Mouse (Mus musculus): ENCODE data around the gene Rgs8. TPM values are rescaled to one million over a fixed set of nuclear protein-coding genes. Genes with fewer than 3 reads are reported as not detected.

Gene Rgs8
- polyA plus RNA-seq, 1 experiment from 2014 or later: 0.14 TPM

DNA sequence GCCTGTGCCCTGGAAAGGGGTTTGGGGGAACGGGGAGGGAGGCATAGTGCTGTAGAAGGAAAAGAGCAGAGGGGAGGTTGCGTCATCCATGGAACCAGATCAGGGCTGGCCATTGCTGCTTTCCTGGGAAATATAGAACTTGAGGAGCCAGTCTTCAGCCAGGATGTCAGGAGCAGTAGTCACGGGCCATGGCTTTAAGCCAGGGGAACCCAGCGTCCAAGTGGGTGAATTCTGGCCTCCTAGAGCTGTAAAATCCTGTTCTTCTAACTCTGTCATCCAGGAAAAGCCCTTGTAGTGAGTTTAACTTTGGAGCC lies 8.8 kb downstream of the Rgs8 start:
- peak; percentile 28 for ATAC-seq (ENCODE audit: borderline replicate concordance, extremely low read depth, low FRiP score, low TSS enrichment)

DNA sequence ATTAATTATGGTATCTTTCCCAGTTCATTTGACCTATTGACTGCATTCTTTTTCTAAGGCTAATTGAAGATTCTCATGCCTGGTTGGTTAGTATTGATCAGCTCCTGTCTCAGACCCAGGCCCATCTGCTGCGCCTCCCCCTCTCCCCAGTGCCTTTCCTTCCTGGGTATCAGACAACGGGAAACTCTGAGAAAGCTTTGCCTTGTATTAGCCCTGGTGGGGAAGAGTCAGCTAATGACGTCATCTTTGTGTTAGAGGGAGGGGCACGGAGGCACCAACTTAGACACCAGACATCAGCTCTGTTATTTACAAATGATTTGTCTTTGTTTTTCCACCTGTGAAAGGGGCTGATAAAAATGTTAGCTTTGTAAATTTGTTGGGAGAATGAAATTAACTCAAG lies 9.5 kb downstream of the Rgs8 start:
- Histone ChIP-seq H3K4me3 (no peak overlapping the region), H3K9ac (no peak overlapping the region), H3K27ac (no peak overlapping the region), H3K4me1 (peaks cover 18% of the 10 kb centered on the region), H3K27me3 (peaks cover 33% of the 10 kb centered on the region; the same call in 1 of the 2 replicates), H3K4me2 (no peak overlapping the region), H3K36me3 (no peaks in the 10 kb centered on the region), H3K9me3 (no peaks in the 10 kb centered on the region)
- ATAC-seq (ENCODE audit: borderline replicate concordance, extremely low read depth, low FRiP score, low TSS enrichment): no peak
- WGBS: 29% methylated on average over 4 of the region's 4 CpGs

More for the DNA sequence above, 8.8 kb downstream of the Rgs8 start:
- peaks cover 32% of the 10 kb centered on the region; the same call in 1 of the 2 replicates for H3K27me3 ChIP-seq
- peak overlapping the region; percentile 23; the same call in 1 of the 2 replicates for H3K4me2 ChIP-seq
- no peaks in the 10 kb centered on the region for H3K9me3 ChIP-seq
- no peak overlapping the region for H3K9ac ChIP-seq
- peaks cover 18% of the 10 kb centered on the region for H3K4me1 ChIP-seq
- no peak overlapping the region for H3K4me3 ChIP-seq
- H3K27ac ChIP-seq: no peak overlapping the region
- 38% methylated on average over 4 of the region's 4 CpGs for WGBS
- no peaks in the 10 kb centered on the region for H3K36me3 ChIP-seq

DNA sequence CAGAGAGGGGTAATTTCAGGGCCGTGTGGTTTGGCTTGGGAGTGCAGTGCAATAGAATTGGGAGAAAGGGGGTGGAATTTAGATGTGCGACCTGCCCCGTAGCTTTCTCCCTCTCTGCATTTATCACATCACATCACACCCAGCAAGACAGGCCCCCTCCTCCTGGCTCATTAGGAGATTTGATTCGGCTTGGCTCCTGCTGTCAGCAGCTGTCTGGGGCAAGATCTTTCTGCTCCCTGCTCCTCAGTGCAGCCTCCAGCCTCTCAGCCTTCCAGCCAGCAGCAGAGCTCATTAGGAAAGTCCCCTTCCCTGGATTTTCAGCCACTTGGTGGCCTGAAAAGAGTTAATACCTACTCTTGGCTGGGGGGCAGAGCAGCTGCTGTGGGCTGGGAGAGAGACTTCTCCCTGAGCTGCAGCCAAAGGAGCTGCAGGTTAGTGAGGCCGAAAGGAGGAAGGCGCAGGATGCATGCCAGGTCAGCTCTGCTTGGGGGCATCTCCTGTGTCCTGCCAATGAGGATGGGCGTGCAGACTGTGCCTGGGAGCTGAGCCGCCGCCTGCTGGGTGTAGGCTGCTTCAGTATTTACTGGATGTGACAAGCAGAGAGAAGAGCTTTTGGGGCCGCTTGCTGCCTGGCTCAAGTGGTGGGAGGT lies 12.4 kb downstream of the Rgs8 start:
- H3K4me2 ChIP-seq: no peak overlapping the region
- ATAC-seq (ENCODE audit: borderline replicate concordance, extremely low read depth, low FRiP score, low TSS enrichment): peak; percentile 36; the same call in 1 of the 2 replicates
- H3K9ac ChIP-seq: no peak overlapping the region
- H3K27me3 ChIP-seq: peaks cover 35% of the 10 kb centered on the region
- H3K36me3 ChIP-seq: no peaks in the 10 kb centered on the region
- no peaks in the 10 kb centered on the region for H3K9me3 ChIP-seq
- 20% methylated on average over 10 of the region's 10 CpGs for WGBS
- H3K27ac ChIP-seq: no peak overlapping the region
- H3K4me3 ChIP-seq: no peak overlapping the region
- H3K4me1 ChIP-seq: peaks cover 18% of the 10 kb centered on the region

DNA sequence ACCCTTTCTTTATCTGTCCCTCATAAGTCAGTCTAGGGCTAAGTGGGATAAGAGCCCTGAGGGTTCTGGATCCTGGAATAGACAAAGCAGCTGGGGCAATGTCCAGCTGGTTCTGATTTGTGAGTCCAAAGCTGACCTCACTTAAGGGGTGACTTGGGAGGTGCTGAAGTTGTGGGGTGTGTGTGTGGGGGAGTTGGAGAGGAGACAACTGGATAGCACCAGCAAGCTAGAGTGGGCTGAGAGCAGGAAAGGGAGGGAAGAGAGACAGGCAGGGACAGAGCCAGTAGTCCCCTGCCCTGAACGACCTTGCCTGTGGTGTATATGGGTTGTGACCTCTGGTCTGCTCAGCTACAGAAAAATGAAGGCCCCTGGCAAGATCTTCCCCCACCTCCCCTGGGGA lies 13.4 kb downstream of the Rgs8 start:
- no peak for ATAC-seq (ENCODE audit: borderline replicate concordance, extremely low read depth, low FRiP score, low TSS enrichment)
- Histone ChIP-seq H3K9ac (no peak overlapping the region), H3K36me3 (no peaks in the 10 kb centered on the region), H3K9me3 (no peaks in the 10 kb centered on the region), H3K27ac (no peak overlapping the region), H3K4me2 (no peak overlapping the region), H3K27me3 (peaks cover 29% of the 10 kb centered on the region), H3K4me3 (no peak overlapping the region), H3K4me1 (peaks cover 12% of the 10 kb centered on the region)
- 0% methylated on average over 1 of the region's 1 CpGs for WGBS

DNA sequence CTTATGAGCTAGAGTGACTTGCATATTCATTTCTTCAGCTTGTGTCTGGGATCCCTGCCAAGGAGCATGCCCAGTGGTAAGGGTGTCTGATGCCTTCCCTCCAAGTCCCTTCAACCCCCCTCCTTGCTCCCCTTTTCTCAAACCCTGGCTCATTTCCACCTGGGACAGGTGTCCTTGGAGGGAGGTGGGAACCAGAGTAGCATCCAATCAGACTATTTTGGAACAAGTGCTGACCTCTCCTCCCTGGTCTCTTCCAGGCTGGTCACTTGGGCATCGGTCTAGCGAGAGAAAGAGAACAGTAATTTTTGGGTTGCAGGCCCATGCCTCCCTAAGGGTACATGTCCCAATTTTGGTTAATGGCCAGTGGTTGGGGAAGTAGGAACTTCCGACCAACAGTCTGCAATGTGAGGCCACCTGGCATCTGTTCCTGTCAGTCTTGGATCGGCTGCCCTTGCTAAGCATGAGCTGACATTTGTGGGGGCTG lies 14.5 kb downstream of the Rgs8 start:
- no peak for ATAC-seq (ENCODE audit: borderline replicate concordance, extremely low read depth, low FRiP score, low TSS enrichment)

DNA sequence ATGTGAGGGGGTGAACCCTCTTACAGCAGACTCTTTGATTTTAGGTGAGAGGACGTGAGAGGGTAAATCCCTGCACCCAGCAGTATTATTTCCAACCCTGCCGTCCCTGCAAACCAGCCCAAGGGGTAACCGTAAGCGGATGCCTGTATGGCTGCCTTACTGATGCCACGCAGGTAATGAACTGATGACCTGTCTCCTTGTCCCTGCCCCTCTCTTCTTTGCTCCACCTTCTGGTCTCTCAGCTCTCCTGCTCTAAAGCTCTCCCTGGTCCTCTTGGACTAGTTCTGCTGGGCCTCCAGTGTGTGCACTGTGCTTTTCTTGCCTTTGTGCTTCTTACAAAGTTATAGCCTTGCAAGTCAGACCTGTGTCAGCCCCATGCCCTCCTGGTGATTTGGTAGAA lies 15.0 kb downstream of the Rgs8 start:
- Histone ChIP-seq H3K27me3 (peaks cover 29% of the 10 kb centered on the region), H3K4me1 (no peaks in the 10 kb centered on the region; the same call in 1 of the 2 replicates), H3K27ac (no peak overlapping the region), H3K4me3 (no peak overlapping the region), H3K4me2 (no peak overlapping the region), H3K9ac (no peak overlapping the region), H3K9me3 (no peaks in the 10 kb centered on the region), H3K36me3 (no peaks in the 10 kb centered on the region)
- WGBS: 67% methylated on average over 5 of the region's 5 CpGs
- ATAC-seq (ENCODE audit: borderline replicate concordance, extremely low read depth, low FRiP score, low TSS enrichment): no peak

More for the DNA sequence above, 14.5 kb downstream of the Rgs8 start:
- Histone ChIP-seq H3K27me3 (peaks cover 29% of the 10 kb centered on the region), H3K36me3 (no peaks in the 10 kb centered on the region), H3K9ac (no peak overlapping the region), H3K4me3 (no peak overlapping the region), H3K27ac (no peak overlapping the region), H3K4me1 (peaks cover 2% of the 10 kb centered on the region), H3K4me2 (no peak overlapping the region), H3K9me3 (no peaks in the 10 kb centered on the region)
- 66% methylated on average over 4 of the region's 4 CpGs for WGBS

DNA sequence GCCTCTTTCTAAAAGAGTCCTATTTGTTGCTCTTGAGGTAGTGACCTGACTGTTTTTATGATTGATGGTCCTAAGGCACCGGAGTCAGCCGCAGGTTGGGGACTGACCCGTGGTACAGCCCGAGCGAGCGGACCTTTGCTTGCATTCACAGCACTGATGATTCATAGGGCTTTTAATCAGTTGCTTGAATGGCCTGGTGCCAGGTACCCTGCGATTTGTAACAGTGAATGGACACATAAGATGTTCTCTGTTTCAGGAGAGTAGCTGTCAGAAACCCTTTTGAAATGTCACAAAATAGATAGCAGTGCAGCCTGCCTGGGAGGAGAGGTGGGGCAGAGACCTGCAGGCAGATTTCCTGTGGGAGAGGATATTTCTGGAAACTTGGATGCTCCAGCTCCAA lies 16.3 kb downstream of the Rgs8 start:
- no peak overlapping the region for H3K4me2 ChIP-seq
- no peak overlapping the region for H3K9ac ChIP-seq
- no peaks in the 10 kb centered on the region; the same call in 1 of the 2 replicates for H3K4me1 ChIP-seq
- H3K27ac ChIP-seq: no peak overlapping the region
- H3K9me3 ChIP-seq: no peaks in the 10 kb centered on the region
- WGBS: 51% methylated on average over 7 of the region's 7 CpGs
- no peak for ATAC-seq (ENCODE audit: borderline replicate concordance, extremely low read depth, low FRiP score, low TSS enrichment)
- H3K4me3 ChIP-seq: no peak overlapping the region
- peaks cover 29% of the 10 kb centered on the region for H3K27me3 ChIP-seq
- no peaks in the 10 kb centered on the region for H3K36me3 ChIP-seq

DNA sequence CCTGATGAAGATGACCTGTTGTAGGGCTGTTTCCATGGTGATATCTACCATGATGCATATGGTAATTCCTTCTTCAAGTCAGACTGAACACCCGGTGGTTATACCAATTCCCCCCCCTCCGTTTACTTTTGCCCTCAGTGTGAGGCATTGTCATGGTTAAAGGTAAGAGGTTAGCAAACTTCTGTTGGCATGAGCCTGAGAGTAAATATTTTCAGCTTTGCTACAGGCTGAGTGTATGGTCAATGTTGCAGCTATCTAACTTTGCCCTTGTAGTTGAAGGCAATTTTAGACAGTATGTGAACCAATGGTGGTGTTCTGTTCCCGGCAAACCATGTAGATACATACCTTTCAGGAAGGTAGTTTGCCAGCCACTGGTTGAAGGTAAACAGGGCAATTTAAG lies 16.9 kb downstream of the Rgs8 start:
- H3K4me3 ChIP-seq: no peak overlapping the region
- peaks cover 26% of the 10 kb centered on the region for H3K27me3 ChIP-seq
- 48% methylated on average over 3 of the region's 3 CpGs for WGBS
- H3K4me1 ChIP-seq: no peaks in the 10 kb centered on the region; the same call in 1 of the 2 replicates
- no peak for ATAC-seq (ENCODE audit: borderline replicate concordance, extremely low read depth, low FRiP score, low TSS enrichment)
- H3K27ac ChIP-seq: no peak overlapping the region
- H3K9me3 ChIP-seq: no peaks in the 10 kb centered on the region
- H3K4me2 ChIP-seq: no peak overlapping the region
- H3K9ac ChIP-seq: no peak overlapping the region
- H3K36me3 ChIP-seq: no peaks in the 10 kb centered on the region

DNA sequence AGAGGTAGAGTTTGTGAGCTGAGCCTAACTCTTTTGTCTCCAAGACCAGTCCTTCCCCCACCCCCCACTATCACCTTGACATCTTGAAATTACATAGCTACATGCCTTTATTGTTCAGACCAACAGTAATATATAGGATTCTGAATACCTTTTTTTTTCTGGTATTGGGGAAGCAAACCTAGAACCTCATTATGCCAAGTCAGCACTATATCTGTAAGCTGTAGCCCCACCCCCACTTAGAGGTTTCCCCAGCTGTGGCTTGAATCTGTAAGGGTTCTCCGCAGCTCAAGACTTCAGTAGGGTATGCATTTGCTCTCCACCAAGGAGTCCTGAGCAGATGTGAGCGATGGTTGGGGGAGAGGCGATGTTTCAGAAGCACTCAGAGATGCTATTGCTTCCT lies 18.5 kb downstream of the Rgs8 start:
- Histone ChIP-seq H3K9me3 (no peaks in the 10 kb centered on the region), H3K9ac (no peak overlapping the region), H3K27ac (no peak overlapping the region), H3K36me3 (no peaks in the 10 kb centered on the region), H3K4me3 (no peak overlapping the region), H3K27me3 (peaks cover 13% of the 10 kb centered on the region), H3K4me2 (no peak overlapping the region), H3K4me1 (no peaks in the 10 kb centered on the region)
- WGBS: 62% methylated on average over 3 of the region's 3 CpGs
- no peak for ATAC-seq (ENCODE audit: borderline replicate concordance, extremely low read depth, low FRiP score, low TSS enrichment)

DNA sequence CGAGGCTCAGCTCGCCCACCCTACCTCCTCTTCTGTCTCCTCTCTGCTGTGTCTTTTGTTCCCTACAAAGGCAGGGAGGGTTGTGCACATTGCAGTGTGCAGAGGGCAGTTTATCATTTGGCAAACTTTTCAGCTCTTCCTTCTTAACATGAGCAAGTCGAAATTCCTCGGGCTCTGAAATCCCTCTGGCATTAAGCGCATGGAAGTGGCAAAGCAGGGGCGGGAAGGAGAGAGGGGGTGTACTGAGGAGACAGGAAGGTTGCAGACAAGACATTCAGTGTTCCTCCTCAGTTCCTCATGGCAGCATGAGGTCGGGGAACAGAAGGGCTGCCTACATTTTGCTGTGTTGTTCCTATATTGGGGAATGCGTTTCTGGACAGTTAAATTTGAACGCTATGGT lies 19.9 kb downstream of the Rgs8 start:
- Histone ChIP-seq H3K27me3 (peaks cover 8% of the 10 kb centered on the region), H3K27ac (no peak overlapping the region), H3K36me3 (no peaks in the 10 kb centered on the region), H3K9me3 (no peaks in the 10 kb centered on the region), H3K4me1 (no peaks in the 10 kb centered on the region), H3K4me3 (no peak overlapping the region), H3K9ac (no peak overlapping the region), H3K4me2 (no peak overlapping the region)
- no peak for ATAC-seq (ENCODE audit: borderline replicate concordance, extremely low read depth, low FRiP score, low TSS enrichment)
- WGBS: 61% methylated on average over 9 of the region's 9 CpGs

DNA sequence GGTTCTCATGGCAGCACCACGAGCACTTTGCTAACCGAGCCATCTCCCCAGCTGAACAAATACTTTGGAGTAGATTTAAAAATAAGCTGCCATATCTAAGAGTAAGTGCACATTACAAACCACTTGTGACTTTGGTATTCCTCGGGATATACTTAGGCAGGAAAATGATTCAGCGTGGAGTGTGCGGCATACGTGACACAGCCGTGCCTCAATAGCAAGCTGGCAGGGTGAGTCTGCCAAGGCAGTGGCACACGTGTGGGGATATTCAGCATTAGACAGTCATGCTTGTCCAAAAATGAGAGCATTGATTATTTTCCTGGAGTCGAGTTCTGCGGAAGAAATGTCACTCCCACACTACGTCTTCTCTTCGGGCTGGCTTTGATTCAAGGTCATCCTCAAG lies 21.1 kb downstream of the Rgs8 start:
- 0 out of 2 replicates have a peak, but pooled peaks have one; percentile 37 for ATAC-seq (ENCODE audit: borderline replicate concordance, extremely low read depth, low FRiP score, low TSS enrichment)
- Histone ChIP-seq H3K27ac (no peak overlapping the region), H3K36me3 (no peaks in the 10 kb centered on the region), H3K4me2 (no peak overlapping the region), H3K4me1 (no peaks in the 10 kb centered on the region), H3K27me3 (peaks cover 3% of the 10 kb centered on the region; the same call in 1 of the 2 replicates), H3K9ac (no peak overlapping the region), H3K9me3 (no peaks in the 10 kb centered on the region), H3K4me3 (no peak overlapping the region)
- 51% methylated on average over 12 of the region's 12 CpGs for WGBS

DNA sequence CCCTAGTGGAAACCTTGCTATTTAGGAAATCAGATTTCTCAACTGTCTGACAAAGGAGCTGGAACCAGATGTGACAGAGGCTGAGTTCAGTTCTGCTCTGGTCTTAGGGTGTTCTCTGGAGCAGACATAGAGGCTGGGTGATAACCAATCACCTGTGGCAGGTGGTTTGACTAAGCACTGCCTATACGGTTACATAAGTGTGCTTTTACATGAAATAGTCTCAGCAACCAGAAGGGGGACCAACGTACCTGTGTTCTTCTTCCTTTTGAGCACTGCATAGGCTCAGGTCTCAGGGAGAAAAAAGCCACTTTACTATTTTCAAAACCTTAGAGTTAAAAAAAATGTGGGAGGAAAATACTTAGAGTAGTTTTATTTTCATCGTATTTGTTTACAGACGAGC lies 22.8 kb downstream of the Rgs8 start:
- Histone ChIP-seq H3K36me3 (no peaks in the 10 kb centered on the region), H3K4me1 (no peaks in the 10 kb centered on the region; the same call in 1 of the 2 replicates), H3K4me2 (no peak overlapping the region), H3K9ac (no peak overlapping the region), H3K4me3 (no peak overlapping the region), H3K9me3 (no peaks in the 10 kb centered on the region), H3K27me3 (no peaks in the 10 kb centered on the region), H3K27ac (no peak overlapping the region)
- no peak for ATAC-seq (ENCODE audit: borderline replicate concordance, extremely low read depth, low FRiP score, low TSS enrichment)
- 68% methylated on average over 4 of the region's 4 CpGs for WGBS
